Mouse (Mus musculus) neural tube, embryonic 11.5 days (tissue): ENCODE data around the gene BC029722. TPM values are rescaled to one million over a fixed set of nuclear protein-coding genes. Genes with fewer than 3 reads are reported as not detected.

Experiments used
- ATAC-seq: fragments of 200-750 bp; cut with Nextera tagmentation; 2 replicates; pipeline ENCODE4 v1.8.0; 2017; ENCODE audit warnings: moderate number of reproducible peaks, mild to moderate bottlenecking, moderate TSS enrichment, moderate library complexity; ENCODE audit not compliant: insufficient read depth, low FRiP score, low TSS enrichment
- DNase-seq: peaks from one replicate; pipeline ENCODE4 v3.0.0-alpha.2; 2015; ENCODE audit warnings: low spot score
- H3K27ac ChIP-seq: fragments of 300-500 bp; sonication (generic); 2 replicates; pipeline ENCODE4 v1.5.1; 2014; ENCODE audit warnings: low read depth, mild to moderate bottlenecking, low read length
- H3K27me3 ChIP-seq: fragments of 300-500 bp; sonication (generic); 2 replicates; pipeline ENCODE4 v1.6.1; 2014; ENCODE audit warnings: mild to moderate bottlenecking, low read length, mixed read lengths; ENCODE audit not compliant: control insufficient read depth, insufficient read depth
- H3K36me3 ChIP-seq: fragments of 300-500 bp; sonication (generic); 2 replicates; pipeline ENCODE4 v1.6.1; 2014; ENCODE audit warnings: mild to moderate bottlenecking, low read length, moderate library complexity, mixed read lengths; ENCODE audit not compliant: control insufficient read depth, insufficient read depth
- H3K4me1 ChIP-seq: fragments of 300-500 bp; sonication (generic); 2 replicates; pipeline ENCODE4 v1.6.1; 2014; ENCODE audit warnings: low read length, mixed read lengths; ENCODE audit not compliant: control insufficient read depth, insufficient read depth
- H3K4me2 ChIP-seq: fragments of 300-500 bp; sonication (generic); 2 replicates; pipeline ENCODE4 v1.6.1; 2014; ENCODE audit warnings: low read depth, mild to moderate bottlenecking, moderate library complexity
- H3K4me3 ChIP-seq: fragments of 300-500 bp; sonication (generic); 2 replicates; pipeline ENCODE4 v1.5.1; 2014; ENCODE audit warnings: low read depth, low read length
- H3K9ac ChIP-seq: fragments of 300-500 bp; sonication (generic); 2 replicates; pipeline ENCODE4 v1.6.1; 2014; ENCODE audit warnings: mild to moderate bottlenecking, low read length
- H3K9me3 ChIP-seq: fragments of 300-500 bp; sonication (generic); 2 replicates; pipeline ENCODE4 v1.6.1; 2016; ENCODE audit warnings: low read length; ENCODE audit not compliant: control insufficient read depth
- WGBS: fragments of 180-500 bp; shearing (Covaris S2); extraction: QIAGEN DNeasy Blood & Tissue Kit; methylation state at CpG from one replicate; pipeline ENCODE4 v1.1.7; 2014; 5-methylcytosine and 5-hydroxymethylcytosine counted together
- polyA plus RNA-seq: library from polyadenylated mRNA; unstranded; fragments of >200 nt; fragmentation: Nextera tagmentation; extraction: Ambion mirVana; gene quantifications from 2 replicates; pipeline ENCODE4 v1.2.1, GENCODE M21; 2014

The BC029722 gene
- polyA plus RNA-seq, 1 experiment from 2014 or later = 11.1 TPM

GRCm38 (mm10) chr2:155779066-155779465 is 40.2 kb downstream of the BC029722 start:
- no peak overlapping the region for H3K4me2 ChIP-seq
- H3K27ac ChIP-seq = no peak overlapping the region
- ATAC-seq (no peak), DNase-seq (no peak)
- no peaks in the 10 kb centered on the region for H3K9me3 ChIP-seq
- H3K27me3 ChIP-seq = peaks cover 11% of the 10 kb centered on the region
- no peak overlapping the region for H3K4me3 ChIP-seq
- peaks cover 5% of the 10 kb centered on the region; the same call in 1 of the 2 replicates for H3K4me1 ChIP-seq
- 53% methylated on average over 7 of the region's 7 CpGs for WGBS
- H3K36me3 ChIP-seq = no peaks in the 10 kb centered on the region
- H3K9ac ChIP-seq = no peak overlapping the region

- ATAC-seq (no peak), DNase-seq (no peak)
- H3K27me3 ChIP-seq = peaks cover 20% of the 10 kb centered on the region
- peaks cover 5% of the 10 kb centered on the region; the same call in 1 of the 2 replicates for H3K4me1 ChIP-seq
- H3K4me2 ChIP-seq = no peak overlapping the region
- WGBS = 67% methylated on average over 6 of the region's 6 CpGs
- no peak overlapping the region for H3K9ac ChIP-seq
- H3K36me3 ChIP-seq = no peaks in the 10 kb centered on the region
- H3K27ac ChIP-seq = no peak overlapping the region
- no peak overlapping the region for H3K4me3 ChIP-seq
- H3K9me3 ChIP-seq = no peaks in the 10 kb centered on the region
Measured at GRCm38 (mm10) chr2:155778004-155778403, 41.2 kb downstream of the BC029722 start.

- DNase-seq = no peak
- H3K27me3 ChIP-seq = peaks cover 20% of the 10 kb centered on the region
- no peak overlapping the region for H3K27ac ChIP-seq
- ATAC-seq = no peak
- no peak overlapping the region for H3K9ac ChIP-seq
- H3K9me3 ChIP-seq = no peaks in the 10 kb centered on the region
- H3K4me1 ChIP-seq = peaks cover 5% of the 10 kb centered on the region; the same call in 1 of the 2 replicates
- 80% methylated on average over 4 of the region's 4 CpGs for WGBS
- H3K36me3 ChIP-seq = no peaks in the 10 kb centered on the region
- no peak overlapping the region for H3K4me3 ChIP-seq
- H3K4me2 ChIP-seq = no peak overlapping the region
Measured at GRCm38 (mm10) chr2:155777688-155777985, 41.6 kb downstream of the BC029722 start.

GRCm38 (mm10) chr2:155776824-155777687 is 42.2 kb downstream of the BC029722 start:
- H3K4me1 ChIP-seq = peaks cover 5% of the 10 kb centered on the region; the same call in 1 of the 2 replicates
- no peak for ATAC-seq
- H3K4me2 ChIP-seq = no peak overlapping the region
- H3K9me3 ChIP-seq = no peaks in the 10 kb centered on the region
- WGBS = 75% methylated on average over 10 of the region's 10 CpGs
- H3K27me3 ChIP-seq = peaks cover 20% of the 10 kb centered on the region
- no peak for DNase-seq
- no peaks in the 10 kb centered on the region for H3K36me3 ChIP-seq
- H3K9ac ChIP-seq = no peak overlapping the region
- H3K4me3 ChIP-seq = no peak overlapping the region
- no peak overlapping the region for H3K27ac ChIP-seq

GRCm38 (mm10) chr2:155775685-155776263 is 43.5 kb downstream of the BC029722 start:
- H3K9me3 ChIP-seq = no peaks in the 10 kb centered on the region
- peak overlapping the region; percentile 87 for H3K4me2 ChIP-seq
- ATAC-seq (peak; percentile 72), DNase-seq (peak; percentile 74)
- H3K4me1 ChIP-seq = peaks cover 5% of the 10 kb centered on the region; the same call in 1 of the 2 replicates
- WGBS = under 1% methylated on average over 41 of the region's 44 CpGs
- peak overlapping the region; percentile 76 for H3K9ac ChIP-seq
- H3K27ac ChIP-seq = peak overlapping the region; percentile 72; the same call in 1 of the 2 replicates
- H3K4me3 ChIP-seq = peak overlapping the region; percentile 66
- no peaks in the 10 kb centered on the region for H3K36me3 ChIP-seq
- H3K27me3 ChIP-seq = peaks cover 20% of the 10 kb centered on the region

GRCm38 (mm10) chr2:155774927-155775684 is 44.1 kb downstream of the BC029722 start, which contains the start of gene Mmp24:
Gene Mmp24, plus strand, starts transcription at chr2:155775342.
- DNase-seq = no peak

GRCm38 (mm10) chr2:155774261-155774926 is 44.8 kb downstream of the BC029722 start:
- DNase-seq (no peak), ATAC-seq (no peak)
- H3K4me3 ChIP-seq = peak overlapping the region; percentile 66; the same call in 1 of the 2 replicates
- H3K4me1 ChIP-seq = peaks cover 5% of the 10 kb centered on the region; the same call in 1 of the 2 replicates
- H3K27ac ChIP-seq = no peak overlapping the region
- no peak overlapping the region for H3K9ac ChIP-seq
- peaks cover 20% of the 10 kb centered on the region for H3K27me3 ChIP-seq
- H3K36me3 ChIP-seq = no peaks in the 10 kb centered on the region
- WGBS = 67% methylated on average over 11 of the region's 11 CpGs
- no peak overlapping the region; the same call in 1 of the 2 replicates for H3K4me2 ChIP-seq
- H3K9me3 ChIP-seq = no peaks in the 10 kb centered on the region

More at GRCm38 (mm10) chr2:155774927-155775684, 44.1 kb downstream of the BC029722 start, which contains the start of gene Mmp24:
- peaks cover 5% of the 10 kb centered on the region; the same call in 1 of the 2 replicates for H3K4me1 ChIP-seq
- peak within 1 kb of the TSS; percentile 87 for H3K4me2 ChIP-seq
- peak within 1 kb of the TSS; percentile 66 for H3K4me3 ChIP-seq
- peak within 1 kb of the TSS; percentile 72; the same call in 1 of the 2 replicates for H3K27ac ChIP-seq
- ATAC-seq = peak; percentile 31; the same call in 1 of the 2 replicates
- 3% methylated on average over 35 of the region's 100 CpGs for WGBS
- H3K27me3 ChIP-seq = peaks cover 20% of the 10 kb centered on the region
- H3K36me3 ChIP-seq = no peaks in the 10 kb centered on the region
- peak within 1 kb of the TSS; percentile 76 for H3K9ac ChIP-seq
- no peaks in the 10 kb centered on the region for H3K9me3 ChIP-seq

GRCm38 (mm10) chr2:155773664-155774063 is 45.6 kb downstream of the BC029722 start:
- DNase-seq = no peak
- no peak overlapping the region for H3K4me3 ChIP-seq
- no peak overlapping the region for H3K27ac ChIP-seq
- ATAC-seq = no peak
- H3K9ac ChIP-seq = no peak overlapping the region
- H3K36me3 ChIP-seq = no peaks in the 10 kb centered on the region
- H3K27me3 ChIP-seq = peaks cover 20% of the 10 kb centered on the region
- 72% methylated on average over 4 of the region's 4 CpGs for WGBS
- no peak overlapping the region for H3K4me2 ChIP-seq
- peaks cover 5% of the 10 kb centered on the region; the same call in 1 of the 2 replicates for H3K4me1 ChIP-seq
- no peaks in the 10 kb centered on the region for H3K9me3 ChIP-seq
